ENCODE assay signal across 9 mouse cellular contexts in genomic region chr9:14053704-14054103, GRCm38 (mm10).
DNase-seq lines count a peak whose midpoint lies in the region; ATAC-seq and TF ChIP-seq lines count a peak whose summit lies in the region.
"Had no signal": no experiment of that assay in that cellular context is flagged by ENCODE, and none has a peak within 500 bp of the region (broad histone marks: within the 10 kb centered on the region; RNA-seq: fewer than 3 reads in every experiment).

No protein-coding gene starts in this region.

- ATAC-seq in lung, postnatal 0 days: peak; percentile 96

- H3K9me3 ChIP-seq in lung, postnatal 0 days (ENCODE audit: low read length): no peaks in the 10 kb centered on the region
- H3K9me3 ChIP-seq: heart, embryonic 15.5 days had no signal

- TF ChIP-seq CTCF in kidney, adult 2 months (conservative IDR thresholded peaks at IDR 0.05; ENCODE audit: insufficient read depth, insufficient read length, low read depth, low read length): no peak
- peak; percentile 14; the same call in 1 of the 2 replicates for TF ChIP-seq CTCF in lung, postnatal 0 days (IDR thresholded peaks at IDR 0.05)

- intact Hi-C loops in gastrocnemius, postnatal 14 days (cut with DNase I; ENCODE audit: low total_unique reads): no loop called here
- intact Hi-C loops in left cerebral cortex, postnatal 10 days (cut with DNase I): no loop called here

- H3K4me3 ChIP-seq in kidney, adult 2 months (ENCODE audit: insufficient read depth, low read depth, low read length): no peak overlapping the region
- no peak overlapping the region for H3K4me3 ChIP-seq in lung, postnatal 0 days (ENCODE audit: low read depth, low read length)
- H3K4me3 ChIP-seq: heart, embryonic 15.5 days had no signal

- H3K27ac ChIP-seq in kidney, adult 2 months (ENCODE audit: insufficient read depth, low read depth, low read length): no peak overlapping the region
- H3K27ac ChIP-seq in lung, postnatal 0 days (ENCODE audit: low read length): peak overlapping the region; percentile 17; the same call in 1 of the 2 replicates
- H3K27ac ChIP-seq: heart, embryonic 15.5 days had no signal

- TF ChIP-seq POLR2A in kidney, adult 2 months (IDR thresholded peaks at IDR 0.05; ENCODE audit: low read depth, low read length): no peak

- H3K9ac ChIP-seq in lung, postnatal 0 days (replicated peaks; ENCODE audit: low read depth): no peak overlapping the region
- H3K9ac ChIP-seq: heart, embryonic 15.5 days had no signal

- H3K36me3 ChIP-seq in kidney, adult 2 months (ENCODE audit: control insufficient read depth, insufficient read depth, low read length): no peaks in the 10 kb centered on the region
- H3K36me3 ChIP-seq in lung, postnatal 0 days (ENCODE audit: insufficient read depth, low read length): no peaks in the 10 kb centered on the region
- H3K36me3 ChIP-seq: heart, embryonic 15.5 days had no signal

- peaks cover 8% of the 10 kb centered on the region; the same call in 1 of the 2 replicates for H3K4me1 ChIP-seq in kidney, adult 2 months (ENCODE audit: control insufficient read depth, insufficient read depth, low read length)
- peaks cover 6% of the 10 kb centered on the region; the same call in 1 of the 2 replicates for H3K4me1 ChIP-seq in lung, postnatal 0 days (ENCODE audit: insufficient read depth, low read depth, low read length)

- peak; percentile 29 for DNase-seq in gastrocnemius, postnatal 14 days
- DNase-seq in gastrocnemius, postnatal 10 days: no peak
- DNase-seq in Muller cell, postnatal 12 days (ENCODE audit: inconsistent ontology term): peak; percentile 48
- peak; percentile 84 for DNase-seq in kidney, adult 2 months
- peak; percentile 84 for DNase-seq in lung, postnatal 0 days (ENCODE audit: low spot score)
- no peak for DNase-seq in layer of hippocampus, postnatal 10 days (ENCODE audit: low spot score in 2 of 2)
- no peak for DNase-seq in left cerebral cortex, adult 18-20 months (ENCODE audit: low spot score in 2 of 2)
- DNase-seq in left cerebral cortex, postnatal 10 days (ENCODE audit: extremely low spot score in 1 of 2, low spot score in 2 of 2): no peak

- no peaks in the 10 kb centered on the region for H3K27me3 ChIP-seq in kidney, adult 2 months (replicated peaks; ENCODE audit: control insufficient read depth, insufficient read depth, low read length)
- H3K27me3 ChIP-seq in lung, postnatal 0 days (replicated peaks; ENCODE audit: insufficient read depth, low read length): no peaks in the 10 kb centered on the region
- H3K27me3 ChIP-seq: heart, embryonic 15.5 days had no signal

- 20% methylated on average over 2 of the region's 2 CpGs for WGBS in kidney, adult 2 months
- 25% methylated on average over 2 of the region's 2 CpGs for WGBS in lung, postnatal 0 days

- H3K4me2 ChIP-seq in lung, postnatal 0 days (replicated peaks; ENCODE audit: low read depth, low read length): no peak overlapping the region
- H3K4me2 ChIP-seq: heart, embryonic 15.5 days had no signal

- peak; percentile 79 for TF ChIP-seq EP300 in lung, postnatal 0 days (IDR thresholded peaks at IDR 0.05)

Comparison
In these comparisons a context has a peak if more than half of its experiments do, and no peak if none do; other contexts are left out.
1. DNase-seq: peak in gastrocnemius, postnatal 14 days (single experiment), Muller cell, postnatal 12 days (single experiment), kidney, adult 2 months (single experiment) and lung, postnatal 0 days (single experiment); none in gastrocnemius, postnatal 10 days (single experiment), layer of hippocampus, postnatal 10 days (0 of 2), left cerebral cortex, adult 18-20 months (0 of 2) and left cerebral cortex, postnatal 10 days (0 of 2).